Mouse (Mus musculus) adrenal gland, adult 18-20 months (tissue): ENCODE results near the gene Phactr2. TPM values are rescaled to one million over a fixed set of nuclear protein-coding genes. Genes with fewer than 3 reads are reported as not detected.

Experiments used
- DNase-seq, 2 experiments: peaks; one replicate each; pipeline ENCODE4 v3.0.0; 2021 to 2022; ENCODE audit warnings: low spot score in 2 of 2
- total RNA-seq, 2 experiments: library from RNA; stranded (reverse); gene quantifications; 1 replicate in 1 of 2; 2 replicates in 1 of 2; pipeline ENCODE4 v1.2.3; 2021

Phactr2 gene
- total RNA-seq, 2 experiments from 2014 or later, result 23.5 to 24.2 TPM

DNA sequence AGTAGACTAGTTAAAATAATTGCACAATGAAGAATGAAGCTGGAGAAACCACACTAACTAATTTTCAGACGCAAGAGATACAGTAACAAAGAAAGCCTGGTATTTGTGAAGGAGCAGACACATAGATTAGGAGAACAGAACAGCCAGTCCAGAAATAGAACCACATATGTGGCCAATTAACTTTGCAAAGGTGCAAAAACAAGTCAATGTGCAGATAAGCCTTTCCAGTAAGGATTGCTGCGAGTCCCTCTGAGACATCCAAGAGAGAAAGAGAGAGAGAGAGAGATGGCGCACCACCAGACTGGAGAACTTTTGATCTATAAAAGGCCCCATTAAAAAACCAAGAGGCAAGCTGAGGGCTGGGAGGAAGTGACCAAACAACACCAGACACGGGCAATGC, 190.8 kb downstream of the Phactr2 start:
- no peak for DNase-seq

DNA sequence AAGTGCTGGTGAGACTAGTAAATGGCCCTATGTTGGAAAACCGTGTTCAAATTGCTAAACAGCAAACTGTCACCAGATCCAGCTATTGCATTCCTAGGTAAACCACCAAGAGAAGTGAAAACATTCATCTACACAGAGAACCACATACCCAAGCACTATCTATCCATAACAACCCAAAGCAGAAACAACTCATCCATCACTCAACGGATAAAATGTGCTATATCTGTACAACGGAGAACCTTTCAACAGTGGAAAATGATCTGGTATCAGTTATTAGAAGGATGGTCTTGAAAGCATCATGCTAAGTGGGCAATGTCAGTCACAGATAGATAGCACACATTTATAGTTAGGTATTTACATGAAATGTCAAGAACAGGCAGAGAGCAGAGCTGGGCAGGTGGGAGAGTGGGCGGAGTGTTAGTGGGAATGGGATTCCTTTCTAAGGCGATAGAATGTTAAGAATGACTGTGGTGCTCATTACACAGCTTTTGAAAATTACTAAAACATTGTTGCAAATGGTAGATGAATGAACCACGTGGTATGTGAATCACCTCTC, 193.8 kb downstream of the Phactr2 start:
- DNase-seq, result no peak

DNA sequence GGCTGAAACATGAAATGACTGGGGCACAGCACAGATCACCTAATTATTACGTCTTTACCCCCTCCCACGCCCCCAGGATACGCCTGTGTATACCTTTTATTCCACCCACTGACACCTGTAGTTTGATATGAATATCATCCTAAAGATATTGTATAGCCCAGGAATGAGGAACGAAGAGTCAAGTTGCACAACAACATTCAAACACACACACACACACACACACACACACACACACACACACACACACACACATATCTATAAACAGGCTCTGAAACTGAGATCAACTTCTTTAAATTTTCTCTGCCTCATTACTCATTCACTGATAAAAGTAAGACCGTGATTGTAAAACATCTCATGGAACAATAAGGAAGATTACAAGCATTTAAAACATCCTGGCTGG, 197.9 kb downstream of the Phactr2 start:
- DNase-seq, result no peak

DNA sequence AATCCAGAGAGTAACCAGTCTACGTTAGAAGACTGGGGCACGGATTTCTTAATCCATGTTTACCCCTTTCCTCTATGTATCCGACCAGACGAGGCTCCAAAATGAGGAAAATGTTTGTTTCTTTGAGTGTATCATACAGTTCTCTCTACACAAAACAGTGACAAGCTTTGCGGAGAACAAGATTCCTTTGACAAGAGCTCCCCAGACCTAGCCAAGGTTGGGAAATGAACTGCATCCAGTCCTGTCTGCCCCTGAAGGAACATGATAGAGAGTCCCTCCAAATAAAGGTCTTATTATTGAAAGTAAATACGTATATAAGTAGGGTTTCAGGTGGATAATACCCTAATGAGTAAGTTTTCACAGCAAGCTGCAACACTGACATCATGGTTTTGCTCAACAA, 199.1 kb downstream of the Phactr2 start:
- no peak for DNase-seq

DNA sequence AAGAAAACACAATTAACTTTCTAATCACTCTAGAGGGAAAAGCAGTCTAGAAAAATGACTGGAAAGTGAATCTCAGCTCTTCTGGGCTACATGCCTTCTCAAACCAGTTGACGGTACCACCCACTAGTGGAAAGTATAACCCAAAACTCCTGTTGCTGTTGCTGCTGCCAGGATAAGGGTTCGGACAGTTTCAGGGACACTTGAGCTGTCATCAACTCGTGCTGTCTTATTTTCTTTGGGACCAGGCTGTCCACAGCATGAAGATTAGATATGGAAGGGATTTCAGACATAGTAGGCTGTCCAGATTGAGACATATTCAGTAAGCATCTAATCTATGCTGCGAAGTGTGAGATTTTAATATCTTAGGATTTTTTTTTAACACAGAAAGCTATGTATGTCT, 199.5 kb downstream of the Phactr2 start:
- no peak for DNase-seq

DNA sequence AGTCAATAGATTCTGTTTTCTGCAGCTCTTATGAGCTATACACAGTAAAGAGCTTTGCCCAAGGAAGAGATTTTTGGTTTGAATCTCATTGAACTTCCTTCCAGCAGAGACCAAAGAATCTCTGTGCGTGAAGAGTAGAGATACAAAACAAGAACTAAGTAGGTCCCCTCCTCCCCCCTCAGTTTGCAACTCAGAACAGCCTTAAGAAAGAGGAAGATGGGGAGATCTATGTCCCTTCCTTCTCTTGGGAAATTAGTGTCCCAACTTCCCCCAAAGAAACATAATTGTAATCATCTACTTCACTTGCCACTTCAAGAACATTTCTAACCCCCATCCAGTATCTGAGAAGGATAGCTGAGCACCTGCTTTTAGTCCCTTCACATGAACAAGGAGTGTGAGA, 200.5 kb downstream of the Phactr2 start:
- no peak for DNase-seq

DNA sequence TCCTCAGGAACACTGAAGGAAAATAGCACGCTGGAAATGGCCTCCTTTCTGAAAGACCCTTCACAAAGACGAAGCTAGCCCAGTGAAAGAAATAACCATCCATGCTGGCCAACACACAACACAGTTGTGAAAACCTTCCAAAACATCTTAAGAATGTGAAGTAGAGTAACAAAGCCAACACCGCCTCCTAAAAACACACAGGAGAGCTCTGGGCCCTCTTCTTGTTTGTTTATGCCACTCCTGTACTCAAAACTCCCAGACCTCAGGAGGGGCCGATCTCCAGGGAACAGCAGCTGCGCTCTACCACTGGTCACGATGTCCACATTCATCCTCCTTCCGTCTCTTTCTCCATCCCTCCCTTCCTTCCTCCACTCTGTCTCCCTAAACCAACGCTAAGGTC, 202.5 kb downstream of the Phactr2 start:
- no peak for DNase-seq

DNA sequence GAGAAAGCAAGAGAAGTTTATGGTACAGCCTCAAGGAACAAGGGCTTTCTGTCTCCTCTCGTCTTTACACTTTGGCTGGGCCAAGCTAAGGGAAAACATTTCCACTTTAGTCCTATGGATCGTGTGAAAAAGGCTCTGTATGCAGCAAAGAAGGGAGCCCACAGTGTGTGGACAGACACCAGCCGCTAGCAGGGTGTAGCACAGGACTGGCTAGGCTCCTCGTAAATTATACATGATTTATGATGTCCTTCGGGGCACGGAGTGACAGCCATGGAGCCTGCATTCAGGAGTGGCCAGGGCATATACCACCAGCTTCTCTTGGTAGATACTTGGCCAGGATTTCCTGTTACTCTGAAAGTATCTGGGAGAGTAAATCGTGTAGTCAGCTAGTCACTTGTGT, 203.1 kb downstream of the Phactr2 start:
- no peak for DNase-seq

DNA sequence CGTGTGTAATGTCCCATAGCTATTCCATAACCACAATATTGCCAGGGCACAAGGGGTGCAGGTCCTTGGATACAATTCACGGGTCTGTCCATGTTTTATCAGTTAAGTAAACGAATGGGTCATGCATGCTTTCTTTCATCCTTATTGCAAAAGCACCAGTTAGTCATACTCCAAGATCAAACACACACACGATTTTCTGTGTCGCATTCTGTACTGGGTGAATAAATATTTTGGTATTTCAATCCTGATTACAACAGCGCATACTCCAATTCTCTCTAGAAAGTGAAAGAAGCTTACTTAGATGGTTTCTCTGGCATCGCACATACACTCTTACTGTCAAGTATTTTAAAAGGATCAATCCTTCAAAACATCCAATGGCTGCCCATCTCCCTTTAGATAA, 203.9 kb downstream of the Phactr2 start:
- no peak for DNase-seq

- no peak for DNase-seq
Observed at GRCm38 (mm10) chr10:13259251-13259650, 215.0 kb downstream of the Phactr2 start.

- DNase-seq, result no peak
Observed at GRCm38 (mm10) chr10:13256196-13256595, 218.0 kb downstream of the Phactr2 start.

GRCm38 (mm10) chr10:13250280-13250679, 223.9 kb downstream of the Phactr2 start:
- DNase-seq, result no peak

DNA sequence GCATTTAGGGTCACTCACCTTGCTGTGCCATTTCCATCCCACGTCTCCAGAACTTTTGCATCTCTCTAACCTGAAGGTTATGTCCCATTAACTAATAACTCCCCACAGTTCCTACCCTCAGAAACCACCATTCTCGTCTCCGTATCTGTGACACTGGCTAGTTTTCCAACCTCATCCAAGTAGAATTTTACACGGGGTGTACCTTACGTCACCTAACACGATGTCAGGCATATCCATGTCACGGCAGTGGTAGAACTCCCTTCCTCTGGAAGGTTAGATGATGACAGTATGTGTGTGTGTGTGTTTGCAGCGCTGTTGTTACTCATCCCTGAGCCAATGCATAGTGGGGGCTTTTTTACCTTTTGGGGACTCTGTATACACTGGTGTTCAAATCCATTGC, 225.1 kb downstream of the Phactr2 start:
- no peak for DNase-seq

GRCm38 (mm10) chr10:13245714-13246113, 228.5 kb downstream of the Phactr2 start:
- no peak for DNase-seq

GRCm38 (mm10) chr10:13244192-13244591, 230.0 kb downstream of the Phactr2 start:
- DNase-seq, result no peak

DNA sequence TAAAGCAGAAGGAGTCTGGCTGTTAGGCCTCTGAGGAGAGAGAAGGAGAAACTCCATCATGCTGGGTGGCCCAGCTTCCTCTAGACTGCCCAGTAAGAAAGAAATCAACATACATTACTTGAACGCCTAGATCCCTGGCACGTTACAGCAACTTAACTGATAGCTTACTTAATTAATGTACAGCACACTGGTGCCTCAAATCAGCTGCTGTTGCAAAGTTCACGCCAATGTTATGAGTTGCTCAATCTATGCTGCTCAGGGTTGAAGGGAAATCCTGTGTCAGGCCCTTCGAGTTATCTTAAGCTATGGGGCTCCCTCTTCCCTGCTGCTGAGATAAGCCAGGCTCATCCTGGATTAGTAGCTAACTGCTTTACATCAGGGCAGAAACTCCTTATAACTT, 233.8 kb downstream of the Phactr2 start:
- no peak for DNase-seq

- DNase-seq, result no peak
Observed at GRCm38 (mm10) chr10:13238188-13238587, 236.0 kb downstream of the Phactr2 start.

GRCm38 (mm10) chr10:13236866-13237265, 237.3 kb downstream of the Phactr2 start:
- no peak for DNase-seq

DNA sequence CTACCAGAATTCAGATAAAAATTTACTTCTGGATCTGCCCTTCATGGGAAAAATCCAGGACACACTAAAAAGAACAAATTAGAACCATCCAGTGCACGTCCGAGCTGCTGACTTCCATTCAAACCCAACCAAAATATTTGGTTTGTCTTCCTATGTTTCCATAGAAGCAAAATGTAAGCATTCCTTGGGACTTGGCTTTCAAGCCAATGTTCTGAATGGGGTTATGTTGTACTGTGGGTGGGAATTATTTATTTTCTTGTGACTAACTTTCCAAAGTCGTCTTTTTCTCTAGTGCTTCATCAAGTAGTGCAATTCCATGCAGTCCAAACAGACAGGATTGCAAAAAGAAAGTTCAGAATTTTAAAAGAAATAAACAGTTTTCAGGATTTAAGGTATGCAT, 239.7 kb downstream of the Phactr2 start:
- DNase-seq, result no peak

DNA sequence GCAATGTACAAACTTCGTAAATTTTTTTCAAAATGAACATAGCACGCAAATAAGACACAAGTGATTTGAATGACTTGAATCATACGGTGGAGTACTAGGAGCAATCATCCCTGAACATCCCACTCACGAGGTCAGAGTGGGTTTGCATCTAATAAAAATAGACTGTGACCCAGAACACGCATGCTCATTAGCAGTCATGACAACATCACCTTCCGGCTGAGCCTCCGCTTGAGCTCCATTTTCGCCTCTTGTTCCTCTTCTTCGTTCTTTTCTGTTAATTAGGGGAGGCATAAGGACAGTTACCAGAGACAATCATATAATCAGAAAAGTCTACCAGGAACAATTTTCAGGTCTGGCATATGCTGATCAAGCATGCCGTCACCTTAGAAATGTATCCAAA, 240.3 kb downstream of the Phactr2 start:
- no peak for DNase-seq

GRCm38 (mm10) chr10:13233143-13233622, 241.0 kb downstream of the Phactr2 start:
- DNase-seq, result no peak

- DNase-seq, result no peak
Observed at GRCm38 (mm10) chr10:13232443-13233142, 241.6 kb downstream of the Phactr2 start.

DNA sequence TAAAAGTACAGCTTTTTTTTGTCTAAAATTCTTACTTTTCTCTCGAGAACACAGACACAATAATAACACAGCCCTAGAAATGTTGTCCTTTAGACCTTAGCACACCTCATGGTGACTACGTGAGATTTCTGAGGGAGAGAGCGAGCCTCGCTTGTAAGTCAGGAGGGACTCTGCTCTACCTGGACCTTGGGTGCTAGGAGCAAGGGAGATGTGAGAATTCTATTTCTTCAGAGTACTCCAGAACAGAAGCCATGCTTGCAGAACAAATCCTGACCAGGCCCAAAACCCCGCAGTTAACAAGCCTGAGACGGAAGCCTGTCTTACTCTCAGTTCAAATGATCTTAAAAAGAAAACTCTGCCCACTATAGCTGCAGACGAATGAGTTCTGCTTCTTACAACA, 243.5 kb downstream of the Phactr2 start:
- DNase-seq, result no peak
